Mouse (Mus musculus): ENCODE results near the gene Fam104a. TPM values are rescaled to one million over a fixed set of nuclear protein-coding genes. Genes with fewer than 3 reads are reported as not detected.

The Fam104a gene
- total and polyA plus RNA-seq, 2 experiments from 2014 or later = 23.3 to 33.6 TPM

GRCm38 (mm10) chr11:113680954-113681353, 3.0 kb downstream of the Fam104a start:
- Histone ChIP-seq H3K4me1 (ENCODE audit: control insufficient read depth, insufficient read depth) (peaks cover 31% of the 10 kb centered on the region), H3K27me3 (ENCODE audit: control insufficient read depth, insufficient read depth, low read length) (no peaks in the 10 kb centered on the region), H3K9me3 (replicated peaks; ENCODE audit: control insufficient read depth, low read length) (no peaks in the 10 kb centered on the region), H3K27ac (ENCODE audit: low read depth) (no peak overlapping the region), H3K4me3 (ENCODE audit: low read depth, low read length) (no peak overlapping the region), H3K9ac (replicated peaks; ENCODE audit: low read depth, low read length) (no peak overlapping the region; the same call in 1 of the 2 replicates), H3K4me2 (ENCODE audit: low read depth, low read length) (no peak overlapping the region), H3K36me3 (replicated peaks; ENCODE audit: control insufficient read depth, insufficient read depth, low read length) (peaks cover 13% of the 10 kb centered on the region)
- 65% methylated on average over 2 of the region's 2 CpGs for WGBS
- DNase-seq (ENCODE audit: low spot score) (no peak), ATAC-seq (ENCODE audit: insufficient read depth, low read depth) (no peak)
- TF ChIP-seq CTCF (IDR thresholded peaks at IDR 0.05; ENCODE audit: low read depth) = no peak
- no peak for TF ChIP-seq EP300 (IDR thresholded peaks at IDR 0.05; ENCODE audit: low read depth)

DNA sequence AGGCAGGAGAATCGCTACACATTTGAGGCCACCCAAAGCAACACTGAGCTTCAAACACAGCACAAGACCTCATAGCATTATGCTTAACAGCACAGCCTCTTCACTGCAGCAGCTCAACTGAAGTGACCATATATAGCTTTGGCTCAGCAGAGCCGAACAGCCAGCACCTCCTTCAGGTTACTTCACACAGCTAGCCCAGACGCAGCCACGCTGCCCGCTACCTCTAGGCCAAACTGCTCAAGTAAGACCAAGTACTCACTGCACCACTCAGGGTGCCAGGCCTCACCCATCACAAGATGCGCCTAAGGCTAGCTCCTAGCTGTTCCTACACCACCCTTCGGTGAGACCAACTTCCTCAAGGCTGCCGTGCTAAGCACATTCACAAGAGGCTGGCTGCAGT, 5.6 kb downstream of the Fam104a start:
- Histone ChIP-seq H3K27ac (ENCODE audit: low read depth) (peak overlapping the region; percentile 65), H3K9me3 (replicated peaks; ENCODE audit: control insufficient read depth, low read length) (no peaks in the 10 kb centered on the region), H3K4me2 (ENCODE audit: low read depth, low read length) (peak overlapping the region; percentile 18; the same call in 1 of the 2 replicates), H3K4me3 (ENCODE audit: low read depth, low read length) (no peak overlapping the region), H3K9ac (replicated peaks; ENCODE audit: low read depth, low read length) (no peak overlapping the region), H3K27me3 (ENCODE audit: control insufficient read depth, insufficient read depth, low read length) (no peaks in the 10 kb centered on the region), H3K36me3 (replicated peaks; ENCODE audit: control insufficient read depth, insufficient read depth, low read length) (peaks cover 24% of the 10 kb centered on the region), H3K4me1 (ENCODE audit: control insufficient read depth, insufficient read depth) (peaks cover 25% of the 10 kb centered on the region)
- no peak for TF ChIP-seq EP300 (IDR thresholded peaks at IDR 0.05; ENCODE audit: low read depth)
- 0 out of 2 replicates have a peak, but pooled peaks have one; percentile 4 for TF ChIP-seq CTCF (IDR thresholded peaks at IDR 0.05; ENCODE audit: low read depth)
- ATAC-seq (ENCODE audit: insufficient read depth, low read depth) (peak; percentile 63), DNase-seq (ENCODE audit: low spot score) (peak; percentile 46)
- 46% methylated on average over 8 of the region's 8 CpGs for WGBS

GRCm38 (mm10) chr11:113677378-113677777, 6.6 kb downstream of the Fam104a start:
- Histone ChIP-seq H3K4me2 (ENCODE audit: low read depth, low read length) (no peak overlapping the region), H3K4me3 (ENCODE audit: low read depth, low read length) (no peak overlapping the region), H3K36me3 (replicated peaks; ENCODE audit: control insufficient read depth, insufficient read depth, low read length) (peaks cover 24% of the 10 kb centered on the region), H3K27ac (ENCODE audit: low read depth) (no peak overlapping the region), H3K9ac (replicated peaks; ENCODE audit: low read depth, low read length) (no peak overlapping the region), H3K27me3 (ENCODE audit: control insufficient read depth, insufficient read depth, low read length) (no peaks in the 10 kb centered on the region), H3K9me3 (replicated peaks; ENCODE audit: control insufficient read depth, low read length) (no peaks in the 10 kb centered on the region), H3K4me1 (ENCODE audit: control insufficient read depth, insufficient read depth) (peaks cover 20% of the 10 kb centered on the region)
- no peak for DNase-seq (ENCODE audit: low spot score)
- no peak for TF ChIP-seq EP300 (IDR thresholded peaks at IDR 0.05; ENCODE audit: low read depth)
- no peak for TF ChIP-seq CTCF (IDR thresholded peaks at IDR 0.05; ENCODE audit: low read depth)
- ATAC-seq (ENCODE audit: insufficient read depth, low read depth) = no peak
- WGBS = 96% methylated on average over 2 of the region's 2 CpGs

DNA sequence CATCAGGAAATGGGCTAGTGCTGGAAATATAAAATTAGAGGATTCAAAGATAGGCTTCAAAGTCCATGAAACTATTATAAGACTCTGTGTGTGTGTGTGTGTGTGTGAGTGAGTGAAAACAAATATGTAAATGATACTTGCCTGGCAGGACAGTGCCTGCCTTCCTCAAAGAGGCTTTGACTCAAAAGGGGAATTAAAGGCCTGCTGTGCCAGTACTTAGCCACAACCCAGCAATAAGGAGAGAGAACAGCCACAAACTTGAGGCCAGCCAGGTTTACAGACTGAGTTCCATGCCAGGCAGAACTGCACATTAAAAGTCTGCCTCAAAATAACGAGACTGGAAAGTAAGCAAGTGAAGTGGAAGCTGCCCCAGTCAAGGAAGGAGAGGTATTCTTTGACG, 7.1 kb downstream of the Fam104a start:
- 77% methylated on average over 2 of the region's 2 CpGs for WGBS
- H3K27me3 ChIP-seq (ENCODE audit: control insufficient read depth, insufficient read depth, low read length) = no peaks in the 10 kb centered on the region
- peaks cover 16% of the 10 kb centered on the region for H3K4me1 ChIP-seq (ENCODE audit: control insufficient read depth, insufficient read depth)
- H3K27ac ChIP-seq (ENCODE audit: low read depth) = no peak overlapping the region
- H3K9me3 ChIP-seq (replicated peaks; ENCODE audit: control insufficient read depth, low read length) = no peaks in the 10 kb centered on the region
- TF ChIP-seq CTCF (IDR thresholded peaks at IDR 0.05; ENCODE audit: low read depth) (no peak), EP300 (IDR thresholded peaks at IDR 0.05; ENCODE audit: low read depth) (no peak)
- H3K4me2 ChIP-seq (ENCODE audit: low read depth, low read length) = no peak overlapping the region
- no peak overlapping the region for H3K9ac ChIP-seq (replicated peaks; ENCODE audit: low read depth, low read length)
- ATAC-seq (ENCODE audit: insufficient read depth, low read depth) = no peak
- peaks cover 24% of the 10 kb centered on the region for H3K36me3 ChIP-seq (replicated peaks; ENCODE audit: control insufficient read depth, insufficient read depth, low read length)
- no peak for DNase-seq (ENCODE audit: low spot score)
- no peak overlapping the region for H3K4me3 ChIP-seq (ENCODE audit: low read depth, low read length)

DNA sequence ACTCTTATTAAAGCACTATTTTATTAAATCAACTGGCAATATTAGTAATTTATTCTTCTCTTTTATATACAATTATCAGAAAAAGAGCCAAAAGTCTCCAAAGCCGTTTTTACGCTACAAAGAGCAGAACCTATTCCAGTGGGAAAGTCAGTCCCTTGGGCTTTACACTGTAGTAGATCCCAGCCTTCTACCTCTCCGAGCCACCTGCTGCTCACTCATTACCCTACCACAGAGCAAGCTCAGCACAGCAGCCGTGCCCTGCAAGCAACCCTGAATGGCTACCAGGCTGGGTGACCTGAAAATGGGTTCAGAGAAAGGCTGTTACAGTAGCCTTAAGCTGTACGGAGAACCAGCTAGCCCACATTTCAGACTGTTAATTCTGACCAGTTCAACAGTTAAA, 9.4 kb downstream of the Fam104a start:
- DNase-seq (ENCODE audit: low spot score) (no peak), ATAC-seq (ENCODE audit: insufficient read depth, low read depth) (no peak)

DNA sequence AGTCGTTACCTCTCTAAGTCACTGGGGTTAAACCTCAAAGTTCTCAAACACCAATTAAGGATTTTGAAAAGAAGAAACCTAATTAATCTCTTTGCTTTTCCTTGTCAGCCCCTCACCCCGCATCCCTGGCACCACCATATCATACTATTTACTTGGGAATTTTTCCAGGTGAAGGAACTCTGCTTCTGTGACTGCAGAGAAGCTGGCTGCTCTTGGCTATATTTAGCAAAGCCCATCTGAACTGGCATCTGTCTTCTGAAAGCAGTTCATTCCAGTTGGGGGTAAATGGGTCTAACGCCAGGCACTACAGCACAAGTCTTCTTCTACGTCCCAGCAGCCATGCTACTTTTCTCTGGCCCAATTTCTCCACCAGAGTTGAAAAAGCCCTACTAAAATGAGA, 10.3 kb downstream of the Fam104a start:
- Histone ChIP-seq H3K4me2 (ENCODE audit: low read depth, low read length) (0 out of 2 replicates have a peak overlapping the region, but pooled peaks have one; percentile 5), H3K27ac (ENCODE audit: low read depth) (peak overlapping the region; percentile 49; the same call in 1 of the 2 replicates), H3K9me3 (replicated peaks; ENCODE audit: control insufficient read depth, low read length) (no peaks in the 10 kb centered on the region), H3K9ac (replicated peaks; ENCODE audit: low read depth, low read length) (no peak overlapping the region), H3K4me1 (ENCODE audit: control insufficient read depth, insufficient read depth) (peaks cover 5% of the 10 kb centered on the region; the same call in 1 of the 2 replicates), H3K27me3 (ENCODE audit: control insufficient read depth, insufficient read depth, low read length) (no peaks in the 10 kb centered on the region), H3K36me3 (replicated peaks; ENCODE audit: control insufficient read depth, insufficient read depth, low read length) (peaks cover 31% of the 10 kb centered on the region), H3K4me3 (ENCODE audit: low read depth, low read length) (no peak overlapping the region)
- no peak for ATAC-seq (ENCODE audit: insufficient read depth, low read depth)
- TF ChIP-seq EP300 (IDR thresholded peaks at IDR 0.05; ENCODE audit: low read depth) (no peak), CTCF (IDR thresholded peaks at IDR 0.05; ENCODE audit: low read depth) (no peak)
- 36% methylated on average over 4 of the region's 4 CpGs for WGBS
- peak; percentile 17 for DNase-seq (ENCODE audit: low spot score)

More for the DNA sequence above, 9.4 kb downstream of the Fam104a start:
- WGBS = 80% methylated on average over 5 of the region's 5 CpGs
- Histone ChIP-seq H3K36me3 (replicated peaks; ENCODE audit: control insufficient read depth, insufficient read depth, low read length) (peaks cover 29% of the 10 kb centered on the region), H3K27ac (ENCODE audit: low read depth) (no peak overlapping the region), H3K27me3 (ENCODE audit: control insufficient read depth, insufficient read depth, low read length) (no peaks in the 10 kb centered on the region), H3K4me2 (ENCODE audit: low read depth, low read length) (no peak overlapping the region), H3K9me3 (replicated peaks; ENCODE audit: control insufficient read depth, low read length) (no peaks in the 10 kb centered on the region), H3K4me3 (ENCODE audit: low read depth, low read length) (no peak overlapping the region), H3K9ac (replicated peaks; ENCODE audit: low read depth, low read length) (no peak overlapping the region), H3K4me1 (ENCODE audit: control insufficient read depth, insufficient read depth) (peaks cover 5% of the 10 kb centered on the region; the same call in 1 of the 2 replicates)
- TF ChIP-seq EP300 (IDR thresholded peaks at IDR 0.05; ENCODE audit: low read depth) = no peak
- TF ChIP-seq CTCF (IDR thresholded peaks at IDR 0.05; ENCODE audit: low read depth) = no peak

Data from heart, postnatal 0 days (tissue).